Mouse (Mus musculus): ENCODE measurements around the gene Plekha6. TPM values are rescaled to one million over a fixed set of nuclear protein-coding genes. Genes with fewer than 3 reads are reported as not detected.

The Plekha6 gene
- polyA plus RNA-seq, 1 experiment, result 0.12 TPM

GRCm38 (mm10) chr1:133296376-133296775 lies 132.4 kb downstream of the Plekha6 start:
- Histone ChIP-seq H3K36me3 (ENCODE audit: control insufficient read depth, insufficient read depth) (no peaks in the 10 kb centered on the region), H3K4me2 (ENCODE audit: low read depth) (peak overlapping the region; percentile 37), H3K4me3 (no peak overlapping the region), H3K79me2 (ENCODE audit: control insufficient read depth, insufficient read depth) (no peaks in the 10 kb centered on the region), H3ac (ENCODE audit: control insufficient read depth, insufficient read length) (no peak overlapping the region), H3K27me3 (ENCODE audit: control insufficient read depth, insufficient read depth, insufficient read length) (peaks cover 7% of the 10 kb centered on the region)
- TF ChIP-seq SRF (IDR thresholded peaks at IDR 0.05; ENCODE audit: control insufficient read depth, insufficient read length, low read depth), result no peak
- peak in 1 of 3 experiments; percentile 55 for TF ChIP-seq MYOG (IDR thresholded peaks at IDR 0.05; ENCODE audit: control insufficient read depth in 1 of 3, insufficient read depth in 1 of 3, insufficient read length in 2 of 3, low read depth in 2 of 3)

GRCm38 (mm10) chr1:133298816-133299215 lies 134.8 kb downstream of the Plekha6 start:
- Histone ChIP-seq H3K27me3 (ENCODE audit: control insufficient read depth, insufficient read depth, insufficient read length) (peaks cover 7% of the 10 kb centered on the region), H3K4me2 (ENCODE audit: low read depth) (no peak overlapping the region), H3K36me3 (ENCODE audit: control insufficient read depth, insufficient read depth) (no peaks in the 10 kb centered on the region), H3ac (ENCODE audit: control insufficient read depth, insufficient read length) (no peak overlapping the region), H3K4me3 (no peak overlapping the region), H3K79me2 (ENCODE audit: control insufficient read depth, insufficient read depth) (no peaks in the 10 kb centered on the region)
- no peak for TF ChIP-seq SRF (IDR thresholded peaks at IDR 0.05; ENCODE audit: control insufficient read depth, insufficient read length, low read depth)
- no peak for TF ChIP-seq TCF3 (IDR thresholded peaks at IDR 0.05; ENCODE audit: insufficient read length, low read depth)
- no peak for TF ChIP-seq CEBPB (IDR thresholded peaks at IDR 0.05; ENCODE audit: insufficient read depth, poor library complexity, severe bottlenecking)
- TF ChIP-seq MYOG (IDR thresholded peaks at IDR 0.05; ENCODE audit: control insufficient read depth in 1 of 3, insufficient read depth in 1 of 3, insufficient read length in 2 of 3, low read depth in 2 of 3), result no peak
- no peak for TF ChIP-seq MAX (IDR thresholded peaks at IDR 0.05; ENCODE audit: low read depth)
- TF ChIP-seq REST (IDR thresholded peaks at IDR 0.05; ENCODE audit: insufficient read depth, insufficient read length), result no peak
- TF ChIP-seq POLR2A (IDR thresholded peaks at IDR 0.05; ENCODE audit: insufficient read length, low read depth), result no peak
- TF ChIP-seq USF1 (IDR thresholded peaks at IDR 0.05; ENCODE audit: low read depth), result no peak
- TF ChIP-seq MYOD1 (IDR thresholded peaks at IDR 0.05; ENCODE audit: control insufficient read depth in 1 of 3, insufficient read length in 2 of 3, low read depth in 2 of 3), result no peak
- no peak for TF ChIP-seq TCF12 (IDR thresholded peaks at IDR 0.05; ENCODE audit: insufficient read depth, poor library complexity, severe bottlenecking)
- TF ChIP-seq POLR2AphosphoS2 (IDR thresholded peaks at IDR 0.05; ENCODE audit: insufficient read length, low read depth), result no peak

- Histone ChIP-seq H3K27me3 (ENCODE audit: control insufficient read depth, insufficient read depth, insufficient read length) (peaks cover 7% of the 10 kb centered on the region), H3ac (ENCODE audit: control insufficient read depth, insufficient read length) (no peak overlapping the region), H3K79me2 (ENCODE audit: control insufficient read depth, insufficient read depth) (no peaks in the 10 kb centered on the region), H3K36me3 (ENCODE audit: control insufficient read depth, insufficient read depth) (no peaks in the 10 kb centered on the region), H3K4me3 (no peak overlapping the region), H3K4me2 (ENCODE audit: low read depth) (no peak overlapping the region)
- TF ChIP-seq USF1 (IDR thresholded peaks at IDR 0.05; ENCODE audit: low read depth), result no peak
- TF ChIP-seq SRF (IDR thresholded peaks at IDR 0.05; ENCODE audit: control insufficient read depth, insufficient read length, low read depth), result no peak
- TF ChIP-seq POLR2A (IDR thresholded peaks at IDR 0.05; ENCODE audit: insufficient read length, low read depth), result no peak
- TF ChIP-seq POLR2AphosphoS2 (IDR thresholded peaks at IDR 0.05; ENCODE audit: insufficient read length, low read depth), result no peak
- TF ChIP-seq MAX (IDR thresholded peaks at IDR 0.05; ENCODE audit: low read depth), result no peak
- TF ChIP-seq MYOG (IDR thresholded peaks at IDR 0.05; ENCODE audit: control insufficient read depth in 1 of 3, insufficient read depth in 1 of 3, insufficient read length in 2 of 3, low read depth in 2 of 3), result no peak
- no peak for TF ChIP-seq TCF12 (IDR thresholded peaks at IDR 0.05; ENCODE audit: insufficient read depth, poor library complexity, severe bottlenecking)
- no peak for TF ChIP-seq E2F4 (IDR thresholded peaks at IDR 0.05; ENCODE audit: insufficient read depth)
- no peak for TF ChIP-seq MYOD1 (IDR thresholded peaks at IDR 0.05; ENCODE audit: control insufficient read depth in 1 of 3, insufficient read length in 2 of 3, low read depth in 2 of 3)
- TF ChIP-seq TCF3 (IDR thresholded peaks at IDR 0.05; ENCODE audit: insufficient read length, low read depth), result no peak
- TF ChIP-seq CEBPB (IDR thresholded peaks at IDR 0.05; ENCODE audit: insufficient read depth, poor library complexity, severe bottlenecking), result no peak
- no peak for TF ChIP-seq REST (IDR thresholded peaks at IDR 0.05; ENCODE audit: insufficient read depth, insufficient read length)
Observed at GRCm38 (mm10) chr1:133302540-133302939, 138.5 kb downstream of the Plekha6 start.

GRCm38 (mm10) chr1:133306842-133307241 lies 142.8 kb downstream of the Plekha6 start:
- Histone ChIP-seq H3K79me2 (ENCODE audit: control insufficient read depth, insufficient read depth) (no peaks in the 10 kb centered on the region), H3K27me3 (ENCODE audit: control insufficient read depth, insufficient read depth, insufficient read length) (peaks cover 23% of the 10 kb centered on the region), H3ac (ENCODE audit: control insufficient read depth, insufficient read length) (no peak overlapping the region), H3K4me2 (ENCODE audit: low read depth) (no peak overlapping the region), H3K36me3 (ENCODE audit: control insufficient read depth, insufficient read depth) (no peaks in the 10 kb centered on the region), H3K4me3 (no peak overlapping the region)
- no peak for TF ChIP-seq USF1 (IDR thresholded peaks at IDR 0.05; ENCODE audit: low read depth)
- no peak for TF ChIP-seq MAX (IDR thresholded peaks at IDR 0.05; ENCODE audit: low read depth)
- no peak for TF ChIP-seq REST (IDR thresholded peaks at IDR 0.05; ENCODE audit: insufficient read depth, insufficient read length)
- no peak for TF ChIP-seq E2F4 (IDR thresholded peaks at IDR 0.05; ENCODE audit: insufficient read depth)
- no peak for TF ChIP-seq POLR2A (IDR thresholded peaks at IDR 0.05; ENCODE audit: insufficient read length, low read depth)
- TF ChIP-seq SRF (IDR thresholded peaks at IDR 0.05; ENCODE audit: control insufficient read depth, insufficient read length, low read depth), result no peak
- TF ChIP-seq TCF3 (IDR thresholded peaks at IDR 0.05; ENCODE audit: insufficient read length, low read depth), result no peak
- TF ChIP-seq MYOG (IDR thresholded peaks at IDR 0.05; ENCODE audit: control insufficient read depth in 1 of 3, insufficient read depth in 1 of 3, insufficient read length in 2 of 3, low read depth in 2 of 3), result no peak
- no peak for TF ChIP-seq TCF12 (IDR thresholded peaks at IDR 0.05; ENCODE audit: insufficient read depth, poor library complexity, severe bottlenecking)
- no peak for TF ChIP-seq MYOD1 (IDR thresholded peaks at IDR 0.05; ENCODE audit: control insufficient read depth in 1 of 3, insufficient read length in 2 of 3, low read depth in 2 of 3)
- no peak for TF ChIP-seq CEBPB (IDR thresholded peaks at IDR 0.05; ENCODE audit: insufficient read depth, poor library complexity, severe bottlenecking)
- TF ChIP-seq POLR2AphosphoS2 (IDR thresholded peaks at IDR 0.05; ENCODE audit: insufficient read length, low read depth), result no peak

- Histone ChIP-seq H3K4me2 (ENCODE audit: low read depth) (no peak overlapping the region), H3K36me3 (ENCODE audit: control insufficient read depth, insufficient read depth) (no peaks in the 10 kb centered on the region), H3K79me2 (ENCODE audit: control insufficient read depth, insufficient read depth) (no peaks in the 10 kb centered on the region), H3K27me3 (ENCODE audit: control insufficient read depth, insufficient read depth, insufficient read length) (peaks cover 27% of the 10 kb centered on the region), H3ac (ENCODE audit: control insufficient read depth, insufficient read length) (no peak overlapping the region), H3K4me3 (no peak overlapping the region)
- TF ChIP-seq REST (IDR thresholded peaks at IDR 0.05; ENCODE audit: insufficient read depth, insufficient read length) (no peak), MYOD1 (IDR thresholded peaks at IDR 0.05; ENCODE audit: control insufficient read depth in 1 of 3, insufficient read length in 2 of 3, low read depth in 2 of 3) (no peak), CEBPB (IDR thresholded peaks at IDR 0.05; ENCODE audit: insufficient read depth, poor library complexity, severe bottlenecking) (no peak), TCF12 (IDR thresholded peaks at IDR 0.05; ENCODE audit: insufficient read depth, poor library complexity, severe bottlenecking) (no peak)
Observed at GRCm38 (mm10) chr1:133307318-133307717, 143.3 kb downstream of the Plekha6 start.

All from myocyte (in vitro differentiated cells).